Mouse (Mus musculus): ENCODE results near the gene Zfp799. TPM values are rescaled to one million over a fixed set of nuclear protein-coding genes. Genes with fewer than 3 reads are reported as not detected.
"Not testable (repeated sequence)": the region's sequence is repeated elsewhere in the genome, so short reads cannot be mapped to it uniquely, and the experiment has no call there.

The Zfp799 gene
- total RNA-seq (2021): 10 to 100 TPM; 11.8 to 12.0 TPM
- long read RNA-seq, experiment 1, partial matches to known transcripts: 0 of 1 reads
- long read RNA-seq, experiment 1, other reads (novel, unspliced or antisense): 1 of 1 reads
- long read RNA-seq, experiment 2: 0 reads

GRCm38 (mm10) chr17:32829540-32830417, at the start of gene Zfp799:
TSS of gene Zfp799 (minus strand) at chr17:32830261.
- DNase-seq: peak; percentile 65 to 76
- intact Hi-C loops (cut with DNase I): no loop called here

GRCm38 (mm10) chr17:32878773-32879172, 48.7 kb upstream of the Zfp799 start:
- no peak for DNase-seq
- intact Hi-C loops (cut with DNase I): no loop called here

- intact Hi-C loops (cut with DNase I): no loop called here
- peak in 1 of 2 experiments; percentile 10 for DNase-seq
Measured at GRCm38 (mm10) chr17:32877471-32878171, 47.6 kb upstream of the Zfp799 start.

- DNase-seq: no peak
- intact Hi-C loops (cut with DNase I): no loop called here
Measured at GRCm38 (mm10) chr17:32872696-32873095, 42.6 kb upstream of the Zfp799 start.

- intact Hi-C loops (cut with DNase I): no loop called here
- no peak for DNase-seq
Measured at GRCm38 (mm10) chr17:32872091-32872490, 42.0 kb upstream of the Zfp799 start.

- intact Hi-C loops (cut with DNase I): no loop called here
- no peak for DNase-seq
Measured at GRCm38 (mm10) chr17:32871483-32871882, 41.4 kb upstream of the Zfp799 start.

GRCm38 (mm10) chr17:32867266-32867665, 37.2 kb upstream of the Zfp799 start:
- intact Hi-C loops (cut with DNase I): loop anchor here (10.0 kb wide), 1 partner anchor 112 kb away; no protein-coding TSS in a partner anchor

GRCm38 (mm10) chr17:32856713-32857112, 26.7 kb upstream of the Zfp799 start:
- not testable (repeated sequence) for DNase-seq
- intact Hi-C loops (cut with DNase I): loop anchor here (2.0 kb wide), 1 partner anchor 94 kb away; no protein-coding TSS in a partner anchor

More at GRCm38 (mm10) chr17:32867266-32867665, 37.2 kb upstream of the Zfp799 start:
- DNase-seq: not testable (repeated sequence)

GRCm38 (mm10) chr17:32851581-32851980, 21.5 kb upstream of the Zfp799 start:
- DNase-seq: no peak
- intact Hi-C loops (cut with DNase I): no loop called here

- intact Hi-C loops (cut with DNase I): no loop called here
- DNase-seq: no peak
Measured at GRCm38 (mm10) chr17:32841388-32841787, 11.3 kb upstream of the Zfp799 start.

- intact Hi-C loops (cut with DNase I): no loop called here
- peak in 1 of 2 experiments; percentile 4 for DNase-seq
Measured at GRCm38 (mm10) chr17:32839083-32839802, 9.2 kb upstream of the Zfp799 start.

GRCm38 (mm10) chr17:32830418-32830782, 339 bp upstream of the Zfp799 start:
- intact Hi-C loops (cut with DNase I): no loop called here

GRCm38 (mm10) chr17:32816074-32816784, 13.8 kb downstream of the Zfp799 start:
- no peak for DNase-seq
- intact Hi-C loops (cut with DNase I): no loop called here

More at GRCm38 (mm10) chr17:32830418-32830782, 339 bp upstream of the Zfp799 start:
- DNase-seq: no peak

GRCm38 (mm10) chr17:32814136-32814535, 15.9 kb downstream of the Zfp799 start:
- intact Hi-C loops (cut with DNase I): no loop called here

GRCm38 (mm10) chr17:32810648-32811047, 19.4 kb downstream of the Zfp799 start:
- intact Hi-C loops (cut with DNase I): no loop called here
- DNase-seq: no peak

More at GRCm38 (mm10) chr17:32814136-32814535, 15.9 kb downstream of the Zfp799 start:
- DNase-seq: no peak

GRCm38 (mm10) chr17:32809544-32810374, 20.3 kb downstream of the Zfp799 start, which contains the start of gene Zfp811:
TSS of gene Zfp811 (minus strand) at chr17:32809931.
- intact Hi-C loops (cut with DNase I): no loop called here
- DNase-seq: peak in 1 of 2 experiments; percentile 26

GRCm38 (mm10) chr17:32808921-32809320, 21.1 kb downstream of the Zfp799 start:
- intact Hi-C loops (cut with DNase I): no loop called here
- no peak for DNase-seq

GRCm38 (mm10) chr17:32789244-32789643, 40.8 kb downstream of the Zfp799 start:
- intact Hi-C loops (cut with DNase I): loop anchor here (10.0 kb wide), 1 partner anchor 106 kb away; the partner anchor contains the start of gene Zfp870
- no peak for DNase-seq

- intact Hi-C loops (cut with DNase I): loop anchor here (10.0 kb wide), 1 partner anchor 106 kb away; the partner anchor contains the start of gene Zfp870
- DNase-seq: no peak
Measured at GRCm38 (mm10) chr17:32788576-32788975, 41.5 kb downstream of the Zfp799 start.

All from heart, postnatal 14 days (tissue).